Mouse (Mus musculus): ENCODE measurements around the gene Zbtb16. TPM values are rescaled to one million over a fixed set of nuclear protein-coding genes. Genes with fewer than 3 reads are reported as not detected.

Zbtb16 gene
- total and polyA plus RNA-seq, 3 experiments: 0.34 to 3.0 (median 0.90) TPM

- Histone ChIP-seq H3K4me3 (replicated peaks in 1 of 3; ENCODE audit: low read depth in 2 of 3, low read length in 2 of 3, poor library complexity in 1 of 3) (no peak overlapping the region), H3K27me3 (replicated peaks) (no peaks in the 10 kb centered on the region), H3K4me1 (ENCODE audit: control insufficient read depth in 1 of 2, insufficient read depth in 2 of 2) (peaks cover 8 to 41% of the 10 kb centered on the region in 2 experiments), H3K9me3 (replicated peaks; ENCODE audit: low read length) (no peaks in the 10 kb centered on the region), H3K9ac (ENCODE audit: insufficient read depth, low read depth) (no peak overlapping the region), H3K36me3 (replicated peaks in 1 of 2; ENCODE audit: control insufficient read depth in 1 of 2, insufficient read depth in 1 of 2, low read length in 1 of 2) (peaks cover 0 to 2% of the 10 kb centered on the region in 2 experiments), H3K27ac (ENCODE audit: insufficient read depth, low read depth) (no peak overlapping the region), H3K79me2 (replicated peaks; ENCODE audit: control insufficient read depth, extremely low read depth, insufficient read depth, poor library complexity, severe bottlenecking) (no peaks in the 10 kb centered on the region), H3K4me2 (ENCODE audit: insufficient read depth, low read depth, poor library complexity, severe bottlenecking) (no peak overlapping the region)
- TF ChIP-seq EP300 (IDR thresholded peaks at IDR 0.05; ENCODE audit: low read length): no peak
- TF ChIP-seq MAZ (IDR thresholded peaks at IDR 0.05; ENCODE audit: low read depth, low read length): no peak
- TF ChIP-seq SMC3 (IDR thresholded peaks at IDR 0.05; ENCODE audit: low read depth, low read length): no peak
- TF ChIP-seq CHD1 (IDR thresholded peaks at IDR 0.05; ENCODE audit: low read depth, low read length): no peak
- TF ChIP-seq BHLHE40 (IDR thresholded peaks at IDR 0.05; ENCODE audit: low read depth, low read length): no peak
- TF ChIP-seq TCF12 (IDR thresholded peaks at IDR 0.05; ENCODE audit: low read depth, low read length): no peak
- dilution Hi-C loops (cut with MboI; ENCODE audit: extremely low pct_ligation_motif_present, extremely low pct_unique_long_range_greater_than_20kb, low sequenced_read_pairs) (no loop called here), in situ Hi-C loops (cut with MboI; ENCODE audit: low pct_ligation_motif_present, low pct_unique_long_range_greater_than_20kb, low sequenced_read_pairs) (no loop called here)
- no peak for DNase-seq (ENCODE audit: extremely low read depth)
Observed at GRCm38 (mm10) chr9:48760449-48761174, 75.4 kb downstream of the Zbtb16 start.

- Histone ChIP-seq H3K9me3 (replicated peaks; ENCODE audit: low read length) (no peaks in the 10 kb centered on the region), H3K27me3 (replicated peaks) (no peaks in the 10 kb centered on the region), H3K36me3 (replicated peaks in 1 of 2; ENCODE audit: control insufficient read depth in 1 of 2, insufficient read depth in 1 of 2, low read length in 1 of 2) (peaks cover 0 to 2% of the 10 kb centered on the region in 2 experiments), H3K4me2 (ENCODE audit: insufficient read depth, low read depth, poor library complexity, severe bottlenecking) (no peak overlapping the region), H3K9ac (ENCODE audit: insufficient read depth, low read depth) (no peak overlapping the region), H3K27ac (ENCODE audit: insufficient read depth, low read depth) (no peak overlapping the region), H3K4me1 (ENCODE audit: control insufficient read depth in 1 of 2, insufficient read depth in 2 of 2) (peaks cover 8 to 45% of the 10 kb centered on the region in 2 experiments), H3K79me2 (replicated peaks; ENCODE audit: control insufficient read depth, extremely low read depth, insufficient read depth, poor library complexity, severe bottlenecking) (no peaks in the 10 kb centered on the region), H3K4me3 (replicated peaks in 1 of 3; ENCODE audit: low read depth in 2 of 3, low read length in 2 of 3, poor library complexity in 1 of 3) (no peak overlapping the region)
- in situ Hi-C loops (cut with MboI; ENCODE audit: low pct_ligation_motif_present, low pct_unique_long_range_greater_than_20kb, low sequenced_read_pairs) (no loop called here), dilution Hi-C loops (cut with MboI; ENCODE audit: extremely low pct_ligation_motif_present, extremely low pct_unique_long_range_greater_than_20kb, low sequenced_read_pairs) (no loop called here)
- peak; percentile 21 for DNase-seq (ENCODE audit: extremely low read depth)
- 0 out of 2 replicates have a peak, but pooled peaks have one; percentile 7 for TF ChIP-seq IRF4 (IDR thresholded peaks at IDR 0.05; ENCODE audit: low read depth, low read length)
- no peak for TF ChIP-seq MAX (IDR thresholded peaks at IDR 0.05; ENCODE audit: low read length)
Observed at GRCm38 (mm10) chr9:48759098-48759497, 76.9 kb downstream of the Zbtb16 start.

- no peak for DNase-seq (ENCODE audit: extremely low read depth)
- H3K4me1 ChIP-seq (ENCODE audit: control insufficient read depth in 1 of 2, insufficient read depth in 2 of 2): peaks cover 8 to 35% of the 10 kb centered on the region in 2 experiments
- dilution Hi-C loops (cut with MboI; ENCODE audit: extremely low pct_ligation_motif_present, extremely low pct_unique_long_range_greater_than_20kb, low sequenced_read_pairs): no loop called here
- TF ChIP-seq RAD21 (IDR thresholded peaks at IDR 0.05; ENCODE audit: low read depth, low read length) (no peak), JUND (conservative IDR thresholded peaks at IDR 0.05; ENCODE audit: low read depth, low read length) (no peak), USF2 (conservative IDR thresholded peaks at IDR 0.05; ENCODE audit: low read depth, low read length) (no peak), EP300 (IDR thresholded peaks at IDR 0.05; ENCODE audit: low read length) (no peak), SMC3 (IDR thresholded peaks at IDR 0.05; ENCODE audit: low read depth, low read length) (no peak), ZKSCAN1 (IDR thresholded peaks at IDR 0.05; ENCODE audit: borderline replicate concordance, low read depth, low read length) (no peak), ZMIZ1 (IDR thresholded peaks at IDR 0.05; ENCODE audit: low read depth, low read length) (no peak), NRF1 (IDR thresholded peaks at IDR 0.05; ENCODE audit: low read depth, low read length) (no peak), MXI1 (IDR thresholded peaks at IDR 0.05; ENCODE audit: low read depth, low read length) (no peak), SIN3A (IDR thresholded peaks at IDR 0.05; ENCODE audit: low read length) (no peak), MAFK (IDR thresholded peaks at IDR 0.05; ENCODE audit: insufficient replicate concordance, low read length) (no peak), POLR2A (IDR thresholded peaks at IDR 0.05; ENCODE audit: low read depth, low read length) (no peak), ETS1 (conservative IDR thresholded peaks at IDR 0.05; ENCODE audit: low read depth, low read length) (no peak)
- peaks cover 0 to 4% of the 10 kb centered on the region in 2 experiments for H3K36me3 ChIP-seq (replicated peaks in 1 of 2; ENCODE audit: control insufficient read depth in 1 of 2, insufficient read depth in 1 of 2, low read length in 1 of 2)
- H3K79me2 ChIP-seq (replicated peaks; ENCODE audit: control insufficient read depth, extremely low read depth, insufficient read depth, poor library complexity, severe bottlenecking): no peaks in the 10 kb centered on the region
- H3K9me3 ChIP-seq (replicated peaks; ENCODE audit: low read length): no peaks in the 10 kb centered on the region
- H3K9ac ChIP-seq (ENCODE audit: insufficient read depth, low read depth): no peak overlapping the region
- H3K4me2 ChIP-seq (ENCODE audit: insufficient read depth, low read depth, poor library complexity, severe bottlenecking): no peak overlapping the region
- no peak overlapping the region for H3K27ac ChIP-seq (ENCODE audit: insufficient read depth, low read depth)
- no peaks in the 10 kb centered on the region for H3K27me3 ChIP-seq (replicated peaks)
- no peak overlapping the region for H3K4me3 ChIP-seq (replicated peaks in 1 of 3; ENCODE audit: low read depth in 2 of 3, low read length in 2 of 3, poor library complexity in 1 of 3)
- in situ Hi-C loops (cut with MboI; ENCODE audit: low pct_ligation_motif_present, low pct_unique_long_range_greater_than_20kb, low sequenced_read_pairs): no loop called here
Observed at GRCm38 (mm10) chr9:48757650-48758580, 78.1 kb downstream of the Zbtb16 start.
